Mouse (Mus musculus) forebrain, embryonic 12.5 days (tissue): ENCODE measurements around the gene Hirip3. TPM values are rescaled to one million over a fixed set of nuclear protein-coding genes. Genes with fewer than 3 reads are reported as not detected.
A peak's percentile ranks its signal among the peaks of the same experiment; 100 is the strongest.

Experiments used
- ATAC-seq: fragments of 200-750 bp; cut with Nextera tagmentation; 2 replicates; pipeline ENCODE4 v1.8.0; 2017; ENCODE audit warnings: moderate TSS enrichment; ENCODE audit not compliant: low FRiP score
- H3K27ac ChIP-seq: fragments of 300-500 bp; sonication (generic); 2 replicates; pipeline ENCODE4 v1.5.1; 2016; ENCODE audit warnings: mild to moderate bottlenecking
- H3K27me3 ChIP-seq: fragments of 300-500 bp; sonication (generic); 2 replicates; pipeline ENCODE4 v1.6.1; 2016; ENCODE audit warnings: mild to moderate bottlenecking
- H3K36me3 ChIP-seq: fragments of 300-500 bp; sonication (generic); replicated peaks from 2 replicates; pipeline ENCODE4 v1.6.1; 2016; ENCODE audit warnings: mild to moderate bottlenecking
- H3K4me1 ChIP-seq: fragments of 300-500 bp; sonication (generic); 2 replicates; pipeline ENCODE4 v1.6.1; 2016
- H3K4me2 ChIP-seq: fragments of 300-500 bp; sonication (generic); 2 replicates; pipeline ENCODE4 v1.6.1; 2016; ENCODE audit warnings: mild to moderate bottlenecking, moderate library complexity
- H3K4me3 ChIP-seq: fragments of 300-500 bp; sonication (generic); replicated peaks from 2 replicates; pipeline ENCODE4 v1.5.1; 2016; ENCODE audit warnings: mild to moderate bottlenecking
- H3K9ac ChIP-seq: fragments of 300-500 bp; sonication (generic); 2 replicates; pipeline ENCODE4 v1.6.1; 2016; ENCODE audit warnings: mild to moderate bottlenecking
- H3K9me3 ChIP-seq: fragments of 300-500 bp; sonication (generic); 2 replicates; pipeline ENCODE4 v1.6.1; 2016
- WGBS: fragments of 180-500 bp; shearing (Covaris S2); methylation state at CpG from one replicate; pipeline ENCODE4 v1.1.7; 2016; 5-methylcytosine and 5-hydroxymethylcytosine counted together
- polyA plus RNA-seq: library from polyadenylated mRNA; unstranded; fragments of >200 nt; fragmentation: Nextera tagmentation; extraction: Ambion mirVana; gene quantifications from 2 replicates; pipeline ENCODE4 v1.2.1, GENCODE M21; 2016

Hirip3 gene
- polyA plus RNA-seq, 1 experiment from 2014 or later = 53.3 TPM

- Histone ChIP-seq H3K4me2 (peak overlapping the region; percentile 84), H3K27ac (0 out of 2 replicates have a peak overlapping the region, but pooled peaks have one; percentile 13), H3K4me1 (peaks cover 33% of the 10 kb centered on the region), H3K9me3 (no peaks in the 10 kb centered on the region), H3K36me3 (peaks cover 65% of the 10 kb centered on the region), H3K4me3 (peak overlapping the region; percentile 65), H3K9ac (peak overlapping the region; percentile 71), H3K27me3 (no peaks in the 10 kb centered on the region)
- ATAC-seq = no peak
- 82% methylated on average over 5 of the region's 5 CpGs for WGBS
These were observed 785 bp upstream of the Hirip3 start for GRCm38 (mm10) chr7:126860987-126861386.

GRCm38 (mm10) chr7:126862147-126862784 is 494 bp downstream of the Hirip3 start, which contains the start of gene Ino80e:
Ino80e (minus strand) TSS chr7:126862377.
- under 1% methylated on average over 41 of the region's 41 CpGs for WGBS

GRCm38 (mm10) chr7:126863791-126864190 is 2.0 kb downstream of the Hirip3 start:
- Histone ChIP-seq H3K4me1 (peaks cover 33% of the 10 kb centered on the region), H3K27ac (peak overlapping the region; percentile 80), H3K4me2 (peak overlapping the region; percentile 84), H3K9ac (peak overlapping the region; percentile 71), H3K4me3 (peak overlapping the region; percentile 65), H3K9me3 (no peaks in the 10 kb centered on the region), H3K27me3 (no peaks in the 10 kb centered on the region), H3K36me3 (peaks cover 65% of the 10 kb centered on the region)
- WGBS = 72% methylated on average over 6 of the region's 6 CpGs
- no peak for ATAC-seq

More at GRCm38 (mm10) chr7:126862147-126862784, 494 bp downstream of the Hirip3 start, which contains the start of gene Ino80e:
- H3K9me3 ChIP-seq = no peaks in the 10 kb centered on the region
- H3K4me2 ChIP-seq = peak within 1 kb of the TSS; percentile 84
- ATAC-seq = peak; percentile 72
- peaks cover 65% of the 10 kb centered on the region for H3K36me3 ChIP-seq
- H3K9ac ChIP-seq = peak within 1 kb of the TSS; percentile 71
- peaks cover 33% of the 10 kb centered on the region for H3K4me1 ChIP-seq
- no peaks in the 10 kb centered on the region for H3K27me3 ChIP-seq
- H3K4me3 ChIP-seq = peak within 1 kb of the TSS; percentile 65
- H3K27ac ChIP-seq = peak within 1 kb of the TSS; percentile 80

- Histone ChIP-seq H3K27me3 (no peaks in the 10 kb centered on the region), H3K4me2 (no peak overlapping the region), H3K36me3 (peaks cover 90% of the 10 kb centered on the region), H3K4me3 (no peak overlapping the region), H3K27ac (no peak overlapping the region), H3K9ac (no peak overlapping the region), H3K4me1 (peaks cover 23% of the 10 kb centered on the region), H3K9me3 (no peaks in the 10 kb centered on the region)
- 83% methylated on average over 2 of the region's 2 CpGs for WGBS
- ATAC-seq = no peak
These were observed 5.8 kb downstream of the Hirip3 start for GRCm38 (mm10) chr7:126867534-126867933.

GRCm38 (mm10) chr7:126868003-126868402 is 6.2 kb downstream of the Hirip3 start:
- 85% methylated on average over 12 of the region's 12 CpGs for WGBS
- Histone ChIP-seq H3K36me3 (peaks cover 95% of the 10 kb centered on the region), H3K4me1 (peaks cover 18% of the 10 kb centered on the region), H3K4me2 (no peak overlapping the region), H3K27me3 (no peaks in the 10 kb centered on the region), H3K9ac (no peak overlapping the region), H3K27ac (no peak overlapping the region), H3K4me3 (no peak overlapping the region), H3K9me3 (no peaks in the 10 kb centered on the region)
- ATAC-seq = no peak

GRCm38 (mm10) chr7:126869780-126870519 is 8.2 kb downstream of the Hirip3 start:
- 91% methylated on average over 23 of the region's 23 CpGs for WGBS
- H3K4me2 ChIP-seq = no peak overlapping the region
- H3K27ac ChIP-seq = no peak overlapping the region
- no peaks in the 10 kb centered on the region for H3K27me3 ChIP-seq
- H3K36me3 ChIP-seq = peaks cover 99% of the 10 kb centered on the region
- H3K4me3 ChIP-seq = no peak overlapping the region
- no peaks in the 10 kb centered on the region for H3K4me1 ChIP-seq
- H3K9me3 ChIP-seq = no peaks in the 10 kb centered on the region
- ATAC-seq = no peak
- no peak overlapping the region for H3K9ac ChIP-seq

GRCm38 (mm10) chr7:126870520-126870891 is 8.7 kb downstream of the Hirip3 start:
- no peak for ATAC-seq
- Histone ChIP-seq H3K36me3 (peaks cover 99% of the 10 kb centered on the region), H3K4me2 (no peak overlapping the region), H3K27ac (no peak overlapping the region), H3K4me3 (no peak overlapping the region), H3K4me1 (no peaks in the 10 kb centered on the region), H3K9me3 (no peaks in the 10 kb centered on the region), H3K27me3 (no peaks in the 10 kb centered on the region), H3K9ac (no peak overlapping the region)
- 97% methylated on average over 2 of the region's 2 CpGs for WGBS

- H3K4me3 ChIP-seq = no peak overlapping the region
- no peak for ATAC-seq
- H3K9ac ChIP-seq = no peak overlapping the region
- H3K27me3 ChIP-seq = no peaks in the 10 kb centered on the region
- H3K4me2 ChIP-seq = no peak overlapping the region
- WGBS = 98% methylated on average over 1 of the region's 1 CpGs
- peaks cover 20% of the 10 kb centered on the region for H3K4me1 ChIP-seq
- no peaks in the 10 kb centered on the region for H3K9me3 ChIP-seq
- H3K27ac ChIP-seq = no peak overlapping the region
- H3K36me3 ChIP-seq = peaks cover 83% of the 10 kb centered on the region
These were observed 15.5 kb downstream of the Hirip3 start for GRCm38 (mm10) chr7:126877239-126877638.

GRCm38 (mm10) chr7:126881040-126881439 is 19.3 kb downstream of the Hirip3 start:
- Histone ChIP-seq H3K9me3 (no peaks in the 10 kb centered on the region), H3K4me3 (peak overlapping the region; percentile 78; the same call in 1 of the 2 replicates), H3K4me1 (peaks cover 37% of the 10 kb centered on the region), H3K27me3 (no peaks in the 10 kb centered on the region), H3K36me3 (peaks cover 45% of the 10 kb centered on the region), H3K4me2 (peak overlapping the region; percentile 99), H3K27ac (no peak overlapping the region), H3K9ac (peak overlapping the region; percentile 94; the same call in 1 of the 2 replicates)
- WGBS = 83% methylated on average over 6 of the region's 6 CpGs
- ATAC-seq = no peak

GRCm38 (mm10) chr7:126883731-126884181 is 22.0 kb downstream of the Hirip3 start:
- peak overlapping the region; percentile 95 for H3K27ac ChIP-seq
- peak overlapping the region; percentile 78 for H3K4me3 ChIP-seq
- ATAC-seq = no peak
- H3K27me3 ChIP-seq = no peaks in the 10 kb centered on the region
- H3K4me2 ChIP-seq = peak overlapping the region; percentile 99
- H3K9me3 ChIP-seq = no peaks in the 10 kb centered on the region
- H3K4me1 ChIP-seq = peaks cover 37% of the 10 kb centered on the region
- H3K9ac ChIP-seq = peak overlapping the region; percentile 94
- WGBS = under 1% methylated on average over 15 of the region's 15 CpGs
- H3K36me3 ChIP-seq = peaks cover 18% of the 10 kb centered on the region

- H3K4me1 ChIP-seq = peaks cover 37% of the 10 kb centered on the region
- peak within 1 kb of the TSS; percentile 95 for H3K27ac ChIP-seq
- H3K4me2 ChIP-seq = peak within 1 kb of the TSS; percentile 99
- H3K27me3 ChIP-seq = no peaks in the 10 kb centered on the region
- H3K9ac ChIP-seq = peak within 1 kb of the TSS; percentile 94
- H3K4me3 ChIP-seq = peak within 1 kb of the TSS; percentile 78
- WGBS = under 1% methylated on average over 56 of the region's 56 CpGs
- H3K9me3 ChIP-seq = no peaks in the 10 kb centered on the region
- H3K36me3 ChIP-seq = peaks cover 11% of the 10 kb centered on the region
- ATAC-seq = peak; percentile 98
These were observed 22.8 kb downstream of the Hirip3 start, which contains the start of gene Taok2 for GRCm38 (mm10) chr7:126884286-126885164. Taok2 (minus strand) TSS chr7:126884703.

GRCm38 (mm10) chr7:126887281-126887680 is 25.5 kb downstream of the Hirip3 start:
- Histone ChIP-seq H3K9ac (no peak overlapping the region), H3K4me3 (no peak overlapping the region), H3K27ac (no peak overlapping the region), H3K27me3 (no peaks in the 10 kb centered on the region), H3K4me1 (peaks cover 17% of the 10 kb centered on the region), H3K36me3 (peaks cover 16% of the 10 kb centered on the region), H3K4me2 (no peak overlapping the region), H3K9me3 (no peaks in the 10 kb centered on the region)
- no peak for ATAC-seq
- WGBS = 93% methylated on average over 5 of the region's 5 CpGs
